17 mouse cellular contexts compared by ENCODE assay signal in the genomic region with DNA sequence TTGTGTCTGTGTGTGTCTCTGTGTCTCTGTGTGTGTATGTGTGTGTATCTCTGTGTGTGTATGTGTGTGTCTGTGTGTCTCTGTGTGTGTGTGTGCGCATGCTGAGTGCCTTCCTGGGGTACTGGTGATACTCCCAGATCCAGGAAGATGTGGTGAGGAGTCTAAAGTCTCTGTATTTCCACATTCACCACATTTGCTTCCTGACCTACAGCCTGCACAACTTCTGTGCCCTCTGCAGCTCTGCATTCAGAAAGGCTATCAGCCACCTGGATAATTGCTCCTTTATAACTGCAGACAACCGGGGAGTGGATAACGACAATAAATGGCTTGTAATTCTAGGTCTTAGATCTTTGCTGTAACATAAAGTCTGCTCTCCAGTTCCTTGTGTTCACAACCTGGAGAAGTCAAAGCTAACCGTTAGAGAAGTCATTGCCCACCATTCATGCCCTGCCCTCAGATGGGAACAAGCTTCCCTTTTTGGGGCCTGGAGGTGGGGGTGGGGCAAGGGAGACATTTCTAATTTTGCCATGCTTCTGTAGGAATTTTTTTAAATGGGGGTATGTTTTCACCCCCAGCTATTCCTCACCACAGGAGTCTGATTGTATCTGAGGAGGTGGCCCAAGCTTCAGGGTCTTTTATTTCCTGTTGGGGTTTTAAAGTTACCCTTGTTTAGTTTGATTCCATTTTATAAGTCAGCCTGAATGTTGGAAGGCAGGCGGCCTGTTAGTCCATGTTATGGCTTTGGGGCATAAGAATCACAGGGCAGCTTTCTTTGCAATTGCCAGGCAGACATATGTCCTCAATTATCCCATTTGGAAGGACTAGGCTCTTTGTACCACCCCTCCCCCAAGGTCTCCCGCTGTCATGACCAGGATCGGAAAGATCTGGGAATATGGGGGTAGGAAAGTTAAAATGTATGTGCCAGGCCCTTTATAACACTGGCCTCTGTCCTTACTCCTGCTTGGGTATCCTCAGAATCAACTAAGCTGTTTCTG. TPM values are rescaled to one million over a fixed set of nuclear protein-coding genes. Genes with fewer than 3 reads are reported as not detected.
DNase-seq lines count a peak whose midpoint lies in the region; ATAC-seq lines count a peak whose summit lies in the region.
"Had no signal": no experiment of that assay in that cellular context is flagged by ENCODE, and none has a peak within 500 bp of the region (broad histone marks: within the 10 kb centered on the region; RNA-seq: fewer than 3 reads in every experiment).

No protein-coding gene starts in this region.

- H3K27ac ChIP-seq in hindbrain, embryonic 10.5 days, result peak overlapping the region; percentile 66
- no peak overlapping the region for H3K27ac ChIP-seq in hindbrain, embryonic 14.5 days
- peak overlapping the region; percentile 84 for H3K27ac ChIP-seq in embryonic facial prominence, embryonic 10.5 days (replicated peaks)
- no peak overlapping the region for H3K27ac ChIP-seq in intestine, embryonic 14.5 days (ENCODE audit: low read depth)
- H3K27ac ChIP-seq in limb, embryonic 15.5 days, result no peak overlapping the region
- H3K27ac ChIP-seq: kidney, postnatal 0 days had no signal

- no peak for ATAC-seq in hindbrain, embryonic 14.5 days (ENCODE audit: low FRiP score)
- 0 out of 2 replicates have a peak, but pooled peaks have one; percentile 37 for ATAC-seq in intestine, embryonic 14.5 days (replicated peaks; ENCODE audit: low FRiP score, low TSS enrichment, low read depth)
- ATAC-seq in limb, embryonic 15.5 days (ENCODE audit: insufficient number of reproducible peaks, low FRiP score, low TSS enrichment, low read depth), result peak; percentile 22; the same call in 1 of the 2 replicates

- no peak overlapping the region for H3K4me3 ChIP-seq in hindbrain, embryonic 10.5 days
- no peak overlapping the region for H3K4me3 ChIP-seq in hindbrain, embryonic 14.5 days (replicated peaks; ENCODE audit: low read length)
- peak overlapping the region; percentile 28; the same call in 1 of the 2 replicates for H3K4me3 ChIP-seq in embryonic facial prominence, embryonic 10.5 days
- no peak overlapping the region for H3K4me3 ChIP-seq in intestine, embryonic 14.5 days (ENCODE audit: low read depth, low read length)
- no peak overlapping the region for H3K4me3 ChIP-seq in limb, embryonic 15.5 days
- H3K4me3 ChIP-seq: heart, embryonic 12.5 days; megakaryocyte, embryonic 14.5 days had no signal

- H3K4me1 ChIP-seq in hindbrain, embryonic 10.5 days (replicated peaks), result peaks cover 42% of the 10 kb centered on the region
- H3K4me1 ChIP-seq in hindbrain, embryonic 14.5 days (replicated peaks; ENCODE audit: control insufficient read depth, insufficient read depth, low read length), result peaks cover 24% of the 10 kb centered on the region
- peaks cover 93% of the 10 kb centered on the region for H3K4me1 ChIP-seq in embryonic facial prominence, embryonic 10.5 days
- peaks cover 33% of the 10 kb centered on the region for H3K4me1 ChIP-seq in intestine, embryonic 14.5 days (replicated peaks; ENCODE audit: control insufficient read depth, insufficient read depth, low read length)
- H3K4me1 ChIP-seq in limb, embryonic 15.5 days, result peaks cover 26% of the 10 kb centered on the region; the same call in 1 of the 2 replicates
- H3K4me1 ChIP-seq: megakaryocyte, embryonic 14.5 days had no signal

- H3K9ac ChIP-seq in hindbrain, embryonic 14.5 days, result no peak overlapping the region
- no peak overlapping the region for H3K9ac ChIP-seq in intestine, embryonic 14.5 days (ENCODE audit: low read length)
- H3K9ac ChIP-seq in limb, embryonic 15.5 days, result no peak overlapping the region
- H3K9ac ChIP-seq: heart, embryonic 12.5 days; lung, embryonic 14.5 days had no signal

- DNase-seq in hindbrain, embryonic 10.5 days (ENCODE audit: low spot score), result peak; percentile 40
- DNase-seq in hindbrain, embryonic 14.5 days (ENCODE audit: low spot score), result no peak
- peak; percentile 76 for DNase-seq in embryonic facial prominence, embryonic 10.5 days (ENCODE audit: low spot score)
- no peak for DNase-seq in intestine, embryonic 14.5 days (ENCODE audit: low spot score)
- DNase-seq in lung, postnatal 10 days, result no peak
- DNase-seq in right cerebral cortex, adult 2 months (ENCODE audit: low spot score in 2 of 2), result no peak
- DNase-seq in kidney, adult 11 months, result no peak
- DNase-seq: gastrocnemius, postnatal 25 days; heart, postnatal 4 days; layer of hippocampus, adult 9-11 months; liver; lung, embryonic 14.5 days; right cerebral cortex, adult 18-20 months had no signal

- WGBS in hindbrain, embryonic 10.5 days, result 65% methylated on average over 7 of the region's 7 CpGs
- WGBS in hindbrain, embryonic 14.5 days, result 64% methylated on average over 7 of the region's 7 CpGs
- WGBS in embryonic facial prominence, embryonic 10.5 days, result 34% methylated on average over 7 of the region's 7 CpGs
- 58% methylated on average over 7 of the region's 7 CpGs for WGBS in intestine, embryonic 14.5 days
- WGBS in limb, embryonic 15.5 days, result 41% methylated on average over 7 of the region's 7 CpGs

- H3K36me3 ChIP-seq in hindbrain, embryonic 10.5 days, result no peaks in the 10 kb centered on the region
- H3K36me3 ChIP-seq in hindbrain, embryonic 14.5 days (replicated peaks; ENCODE audit: control insufficient read depth, insufficient read depth), result no peaks in the 10 kb centered on the region
- H3K36me3 ChIP-seq in embryonic facial prominence, embryonic 10.5 days (replicated peaks), result no peaks in the 10 kb centered on the region
- H3K36me3 ChIP-seq in intestine, embryonic 14.5 days (ENCODE audit: control insufficient read depth, insufficient read depth, low read length), result no peaks in the 10 kb centered on the region
- H3K36me3 ChIP-seq in limb, embryonic 15.5 days, result no peaks in the 10 kb centered on the region

- no peaks in the 10 kb centered on the region for H3K9me3 ChIP-seq in hindbrain, embryonic 10.5 days
- no peaks in the 10 kb centered on the region for H3K9me3 ChIP-seq in hindbrain, embryonic 14.5 days (ENCODE audit: control insufficient read depth, low read length)
- no peaks in the 10 kb centered on the region for H3K9me3 ChIP-seq in embryonic facial prominence, embryonic 10.5 days
- no peaks in the 10 kb centered on the region for H3K9me3 ChIP-seq in intestine, embryonic 14.5 days (ENCODE audit: control insufficient read depth, low read length)
- H3K9me3 ChIP-seq in limb, embryonic 15.5 days, result no peaks in the 10 kb centered on the region
- H3K9me3 ChIP-seq: heart, embryonic 12.5 days had no signal

- no peaks in the 10 kb centered on the region for H3K27me3 ChIP-seq in hindbrain, embryonic 10.5 days (ENCODE audit: insufficient read depth, poor library complexity, severe bottlenecking)
- H3K27me3 ChIP-seq in hindbrain, embryonic 14.5 days (ENCODE audit: control insufficient read depth, insufficient read depth, low read length), result no peaks in the 10 kb centered on the region
- no peaks in the 10 kb centered on the region for H3K27me3 ChIP-seq in embryonic facial prominence, embryonic 10.5 days (replicated peaks; ENCODE audit: low read depth, poor library complexity, severe bottlenecking)
- H3K27me3 ChIP-seq in intestine, embryonic 14.5 days (replicated peaks; ENCODE audit: control insufficient read depth, insufficient read depth, low read length), result no peaks in the 10 kb centered on the region
- H3K27me3 ChIP-seq in limb, embryonic 15.5 days, result 0 out of 2 replicates have a peak, but pooled peaks cover 3% of the 10 kb centered on the region
- H3K27me3 ChIP-seq: heart, embryonic 12.5 days had no signal

- H3K4me2 ChIP-seq in hindbrain, embryonic 14.5 days (replicated peaks), result no peak overlapping the region
- H3K4me2 ChIP-seq in intestine, embryonic 14.5 days (ENCODE audit: low read length), result no peak overlapping the region
- H3K4me2 ChIP-seq in limb, embryonic 15.5 days, result no peak overlapping the region
- H3K4me2 ChIP-seq: heart, embryonic 12.5 days; lung, embryonic 14.5 days had no signal

RNA-seq across cellular contexts. Expression of gene Kif26b, which starts 39.9 kb away (rescaled TPM):
- 4.6 and 4.9 TPM in 2 replicates for polyA plus RNA-seq in hindbrain, embryonic 10.5 days (2016; fragmentation: Nextera tagmentation; extraction: Ambion mirVana)
- 15.8 and 16.1 TPM in 2 replicates for polyA plus RNA-seq in hindbrain, embryonic 14.5 days (2014; fragmentation: Nextera tagmentation; extraction: Ambion mirVana)
- 9.0 and 10.2 TPM in 2 replicates for polyA plus RNA-seq in embryonic facial prominence, embryonic 10.5 days (2016; fragmentation: Nextera tagmentation; extraction: Ambion mirVana)
- polyA plus RNA-seq in intestine, embryonic 14.5 days (2014; fragmentation: Nextera tagmentation; extraction: Ambion mirVana), result 8.2 and 8.8 TPM in 2 replicates
- polyA plus RNA-seq in limb, embryonic 15.5 days (2015; fragmentation: Nextera tagmentation; extraction: Ambion mirVana), result 3.8 and 5.3 TPM in 2 replicates

Comparison
In these comparisons a context has a peak if more than half of its experiments do, and no peak if none do; other contexts are left out.
1. DNase-seq: peak in hindbrain, embryonic 10.5 days (single experiment) and embryonic facial prominence, embryonic 10.5 days (single experiment); none in hindbrain, embryonic 14.5 days (single experiment), intestine, embryonic 14.5 days (single experiment), lung, postnatal 10 days (single experiment), right cerebral cortex, adult 2 months (0 of 2) and kidney, adult 11 months (single experiment).
2. H3K27ac ChIP-seq: peak in hindbrain, embryonic 10.5 days (single experiment) and embryonic facial prominence, embryonic 10.5 days (single experiment); none in hindbrain, embryonic 14.5 days (single experiment), intestine, embryonic 14.5 days (single experiment) and limb, embryonic 15.5 days (single experiment).